Mouse (Mus musculus): ENCODE measurements at regions not wholly inside any gene's neighbourhood (a gene's known extent, or its start where the extent isn't known, plus 50 kb on each side); places are given as distances from the start of the nearest gene placed in this dataset.

- Histone ChIP-seq H3K9me3 (ENCODE audit: low read length) (no peaks in the 10 kb centered on the region), H3K4me3 (ENCODE audit: low read length) (no peak overlapping the region), H3K4me1 (ENCODE audit: insufficient read depth, low read length) (peaks cover 3% of the 10 kb centered on the region; the same call in 1 of the 2 replicates), H3K36me3 (ENCODE audit: insufficient read depth, low read length) (no peaks in the 10 kb centered on the region), H3K9ac (replicated peaks; ENCODE audit: low read length) (no peak overlapping the region), H3K27me3 (ENCODE audit: insufficient read depth, low read length) (no peaks in the 10 kb centered on the region), H3K4me2 (ENCODE audit: low read depth, low read length) (no peak overlapping the region), H3K27ac (no peak overlapping the region)
- peak; percentile 41 for DNase-seq (ENCODE audit: low spot score)
- no peak for ATAC-seq
- peak; percentile 67 for TF ChIP-seq CTCF (IDR thresholded peaks at IDR 0.05; ENCODE audit: low read depth)
- WGBS = 72% methylated on average over 2 of the region's 2 CpGs
These were observed 611.3 kb downstream of the Hdgfl1 start for GRCm38 (mm10) chr13:26158703-26159102.

DNA sequence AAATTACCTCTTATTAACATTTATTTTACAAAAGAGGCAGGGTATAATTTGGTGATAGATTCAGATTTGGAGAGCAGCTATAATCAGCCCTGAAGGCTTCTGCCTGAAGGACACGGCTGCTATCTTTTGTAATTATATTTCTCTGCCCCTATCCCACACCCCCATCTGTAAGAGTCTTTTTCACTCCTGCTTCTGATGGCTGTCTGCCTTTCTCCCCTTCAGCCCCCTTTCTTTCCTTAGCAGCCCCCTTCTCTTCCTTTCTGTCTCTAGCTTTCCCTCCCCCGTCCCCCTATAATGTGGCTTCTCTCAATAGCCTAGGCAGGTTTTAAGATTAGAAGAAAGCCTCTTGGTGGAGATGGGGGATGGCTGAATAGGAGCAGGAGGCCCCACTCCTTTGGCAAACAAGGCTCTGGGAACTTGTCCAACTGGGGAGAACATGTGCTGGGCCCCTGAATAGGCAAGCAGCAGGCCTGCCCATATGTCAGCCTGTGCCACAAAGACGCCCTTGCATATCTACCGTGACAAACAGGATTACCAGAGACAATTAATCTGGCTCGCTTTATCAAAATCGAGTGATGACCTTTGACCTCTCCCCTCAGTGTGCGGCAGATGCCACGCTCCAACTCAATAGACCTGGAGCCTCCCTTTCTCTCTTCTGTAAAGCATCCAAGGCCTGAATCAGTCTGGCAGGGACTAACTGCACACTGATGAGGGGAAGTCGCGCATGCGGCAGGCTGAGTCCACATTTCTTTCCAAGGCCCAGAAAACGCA, 615.1 kb downstream of the Hdgfl1 start:
- Histone ChIP-seq H3K9ac (replicated peaks; ENCODE audit: low read length) (no peak overlapping the region), H3K4me2 (ENCODE audit: low read depth, low read length) (no peak overlapping the region), H3K36me3 (ENCODE audit: insufficient read depth, low read length) (no peaks in the 10 kb centered on the region), H3K4me3 (ENCODE audit: low read length) (no peak overlapping the region), H3K27me3 (ENCODE audit: insufficient read depth, low read length) (no peaks in the 10 kb centered on the region), H3K4me1 (ENCODE audit: insufficient read depth, low read length) (peaks cover 3% of the 10 kb centered on the region; the same call in 1 of the 2 replicates), H3K9me3 (ENCODE audit: low read length) (no peaks in the 10 kb centered on the region), H3K27ac (peak overlapping the region; percentile 68)
- WGBS = 23% methylated on average over 12 of the region's 12 CpGs
- TF ChIP-seq CTCF (IDR thresholded peaks at IDR 0.05; ENCODE audit: low read depth) = no peak
- DNase-seq (ENCODE audit: low spot score) (peak; percentile 96), ATAC-seq (peak; percentile 99)

GRCm38 (mm10) chr13:26154251-26154650, 615.7 kb downstream of the Hdgfl1 start:
- no peak for DNase-seq (ENCODE audit: low spot score)
- Histone ChIP-seq H3K9ac (replicated peaks; ENCODE audit: low read length) (no peak overlapping the region), H3K4me3 (ENCODE audit: low read length) (no peak overlapping the region), H3K27me3 (ENCODE audit: insufficient read depth, low read length) (no peaks in the 10 kb centered on the region), H3K4me2 (ENCODE audit: low read depth, low read length) (no peak overlapping the region), H3K9me3 (ENCODE audit: low read length) (no peaks in the 10 kb centered on the region), H3K4me1 (ENCODE audit: insufficient read depth, low read length) (peaks cover 3% of the 10 kb centered on the region; the same call in 1 of the 2 replicates), H3K36me3 (ENCODE audit: insufficient read depth, low read length) (no peaks in the 10 kb centered on the region), H3K27ac (peak overlapping the region; percentile 68; the same call in 1 of the 2 replicates)
- WGBS = 19% methylated on average over 1 of the region's 1 CpGs
- ATAC-seq = no peak
- no peak for TF ChIP-seq CTCF (IDR thresholded peaks at IDR 0.05; ENCODE audit: low read depth)

DNA sequence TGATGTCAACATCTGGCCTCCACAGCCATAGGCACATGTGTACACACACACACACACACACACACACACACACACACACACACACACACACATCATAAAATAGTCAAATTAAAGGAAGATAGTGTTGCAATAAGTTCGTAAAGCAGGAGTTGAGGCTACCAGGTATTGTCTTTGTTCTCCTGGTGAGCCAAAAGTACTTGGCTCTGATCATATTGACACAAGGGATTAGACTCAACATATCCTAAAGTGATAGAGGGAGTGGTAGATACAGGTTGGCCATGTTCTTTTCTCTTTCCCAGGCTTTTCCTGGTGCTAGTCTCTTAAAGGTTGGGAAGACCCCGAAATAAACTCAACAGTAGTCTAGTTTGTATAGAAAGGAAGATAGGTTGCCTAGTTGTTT, 616.9 kb downstream of the Hdgfl1 start:
- 82% methylated on average over 2 of the region's 2 CpGs for WGBS
- TF ChIP-seq CTCF (IDR thresholded peaks at IDR 0.05; ENCODE audit: low read depth) = no peak
- Histone ChIP-seq H3K27ac (no peak overlapping the region), H3K9ac (replicated peaks; ENCODE audit: low read length) (no peak overlapping the region), H3K4me2 (ENCODE audit: low read depth, low read length) (no peak overlapping the region), H3K36me3 (ENCODE audit: insufficient read depth, low read length) (no peaks in the 10 kb centered on the region), H3K4me1 (ENCODE audit: insufficient read depth, low read length) (peaks cover 3% of the 10 kb centered on the region; the same call in 1 of the 2 replicates), H3K27me3 (ENCODE audit: insufficient read depth, low read length) (no peaks in the 10 kb centered on the region), H3K9me3 (ENCODE audit: low read length) (no peaks in the 10 kb centered on the region), H3K4me3 (ENCODE audit: low read length) (no peak overlapping the region)
- DNase-seq (ENCODE audit: low spot score) (no peak), ATAC-seq (no peak)

- no peaks in the 10 kb centered on the region for H3K27me3 ChIP-seq (ENCODE audit: insufficient read depth, low read length)
- no peak overlapping the region for H3K27ac ChIP-seq
- no peak overlapping the region for H3K4me3 ChIP-seq (ENCODE audit: low read length)
- H3K9me3 ChIP-seq (ENCODE audit: low read length) = no peaks in the 10 kb centered on the region
- no peak for ATAC-seq
- DNase-seq (ENCODE audit: low spot score) = no peak
- no peaks in the 10 kb centered on the region for H3K4me1 ChIP-seq (ENCODE audit: insufficient read depth, low read length)
- no peaks in the 10 kb centered on the region for H3K36me3 ChIP-seq (ENCODE audit: insufficient read depth, low read length)
- no peak overlapping the region for H3K4me2 ChIP-seq (ENCODE audit: low read depth, low read length)
- no peak for TF ChIP-seq CTCF (IDR thresholded peaks at IDR 0.05; ENCODE audit: low read depth)
- H3K9ac ChIP-seq (replicated peaks; ENCODE audit: low read length) = no peak overlapping the region
- 75% methylated on average over 1 of the region's 1 CpGs for WGBS
These were observed 619.5 kb downstream of the Hdgfl1 start for GRCm38 (mm10) chr13:26150426-26150825.

DNA sequence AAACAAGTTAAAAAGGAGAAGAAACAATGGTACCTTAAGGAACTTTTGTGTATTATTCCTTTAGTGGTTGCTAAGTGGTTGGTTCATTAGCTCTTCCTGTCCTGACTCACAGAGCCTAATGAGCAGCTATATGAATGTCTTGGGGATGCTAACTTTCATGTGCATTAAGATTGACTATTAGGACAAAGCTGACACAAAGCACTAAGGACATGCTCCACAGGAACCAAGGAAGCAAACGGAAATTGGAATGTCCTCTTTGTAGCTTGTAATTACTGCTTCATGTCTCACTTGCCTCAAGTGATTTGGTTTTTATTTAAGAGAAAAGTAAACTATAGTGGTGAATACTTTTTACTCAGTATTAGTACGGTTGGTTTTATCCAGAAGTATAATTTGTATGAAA, 627.2 kb downstream of the Hdgfl1 start:
- no peak for ATAC-seq
- H3K4me3 ChIP-seq (ENCODE audit: low read length) = no peak overlapping the region
- WGBS = 70% methylated on average over 2 of the region's 2 CpGs
- no peak for TF ChIP-seq CTCF (IDR thresholded peaks at IDR 0.05; ENCODE audit: low read depth)
- no peak overlapping the region for H3K4me2 ChIP-seq (ENCODE audit: low read depth, low read length)
- H3K27ac ChIP-seq = no peak overlapping the region
- no peak for DNase-seq (ENCODE audit: low spot score)
- H3K27me3 ChIP-seq (ENCODE audit: insufficient read depth, low read length) = no peaks in the 10 kb centered on the region
- no peaks in the 10 kb centered on the region for H3K9me3 ChIP-seq (ENCODE audit: low read length)
- no peak overlapping the region for H3K9ac ChIP-seq (replicated peaks; ENCODE audit: low read length)
- no peaks in the 10 kb centered on the region for H3K4me1 ChIP-seq (ENCODE audit: insufficient read depth, low read length)
- no peaks in the 10 kb centered on the region for H3K36me3 ChIP-seq (ENCODE audit: insufficient read depth, low read length)

DNA sequence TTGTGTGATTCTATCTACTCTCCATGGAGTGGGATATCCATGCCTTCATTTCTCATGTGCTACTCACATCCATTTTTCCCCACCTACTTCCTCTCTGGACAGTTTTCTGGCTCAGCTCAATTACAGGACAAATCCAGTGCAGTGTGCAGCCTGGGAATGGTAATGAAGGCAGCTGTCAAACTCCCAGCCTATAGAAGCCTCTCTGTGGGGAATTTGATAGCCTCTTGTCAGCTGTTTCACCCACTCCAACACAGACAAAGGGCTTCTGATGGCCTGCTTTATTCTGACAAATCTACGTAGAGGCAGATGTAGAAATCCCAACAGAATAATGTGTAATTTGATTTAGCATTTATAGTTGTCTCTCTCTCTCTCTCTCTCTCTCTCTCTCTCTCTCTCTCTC, 650.6 kb downstream of the Hdgfl1 start:
- no peaks in the 10 kb centered on the region for H3K9me3 ChIP-seq (ENCODE audit: low read length)
- DNase-seq (ENCODE audit: low spot score) (peak; percentile 7), ATAC-seq (peak; percentile 61; the same call in 1 of the 2 replicates)
- H3K27ac ChIP-seq = no peak overlapping the region
- H3K36me3 ChIP-seq (ENCODE audit: insufficient read depth, low read length) = no peaks in the 10 kb centered on the region
- no peak for TF ChIP-seq CTCF (IDR thresholded peaks at IDR 0.05; ENCODE audit: low read depth)
- H3K4me1 ChIP-seq (ENCODE audit: insufficient read depth, low read length) = no peaks in the 10 kb centered on the region
- no peak overlapping the region for H3K9ac ChIP-seq (replicated peaks; ENCODE audit: low read length)
- no peak overlapping the region for H3K4me2 ChIP-seq (ENCODE audit: low read depth, low read length)
- WGBS = 12% methylated on average over 1 of the region's 1 CpGs
- no peaks in the 10 kb centered on the region for H3K27me3 ChIP-seq (ENCODE audit: insufficient read depth, low read length)
- no peak overlapping the region for H3K4me3 ChIP-seq (ENCODE audit: low read length)
